Mouse (Mus musculus) neural tube, embryonic 12.5 days (tissue): Measurements from ENCODE around the gene Ltc4s. TPM values are rescaled to one million over a fixed set of nuclear protein-coding genes. Genes with fewer than 3 reads are reported as not detected.

ENCODE experiments used
- ATAC-seq: fragments of 200-750 bp; cut with Nextera tagmentation; 2 replicates; pipeline ENCODE4 v1.8.0; 2017; ENCODE audit warnings: low read depth, mild to moderate bottlenecking, moderate TSS enrichment, moderate library complexity; ENCODE audit not compliant: low FRiP score
- H3K27ac ChIP-seq: fragments of 300-500 bp; sonication (generic); 2 replicates; pipeline ENCODE4 v1.5.1; 2016
- H3K27me3 ChIP-seq: fragments of 300-500 bp; sonication (generic); replicated peaks from 2 replicates; pipeline ENCODE4 v1.6.1; 2016; ENCODE audit warnings: mild to moderate bottlenecking
- H3K36me3 ChIP-seq: fragments of 300-500 bp; sonication (generic); 2 replicates; pipeline ENCODE4 v1.6.1; 2016; ENCODE audit warnings: mild to moderate bottlenecking
- H3K4me1 ChIP-seq: fragments of 300-500 bp; sonication (generic); 2 replicates; pipeline ENCODE4 v1.6.1; 2016
- H3K4me2 ChIP-seq: fragments of 300-500 bp; sonication (generic); replicated peaks from 2 replicates; pipeline ENCODE4 v1.6.1; 2016; ENCODE audit warnings: mild to moderate bottlenecking
- H3K4me3 ChIP-seq: fragments of 300-500 bp; sonication (generic); 2 replicates; pipeline ENCODE4 v1.5.1; 2016
- H3K9ac ChIP-seq: fragments of 300-500 bp; sonication (generic); 2 replicates; pipeline ENCODE4 v1.6.1; 2016; ENCODE audit warnings: mild to moderate bottlenecking
- H3K9me3 ChIP-seq: fragments of 300-500 bp; sonication (generic); 2 replicates; pipeline ENCODE4 v1.6.1; 2016; ENCODE audit warnings: mild to moderate bottlenecking
- WGBS: fragments of 180-500 bp; shearing (Covaris S2); methylation state at CpG from one replicate; pipeline ENCODE4 v1.1.7; 2016; 5-methylcytosine and 5-hydroxymethylcytosine counted together
- polyA plus RNA-seq: library from polyadenylated mRNA; unstranded; fragments of >200 nt; fragmentation: Nextera tagmentation; extraction: Ambion mirVana; gene quantifications from 2 replicates; pipeline ENCODE4 v1.2.1, GENCODE M21; 2016

Gene Ltc4s
- polyA plus RNA-seq, 1 experiment from 2014 or later, result 0.32 TPM

DNA sequence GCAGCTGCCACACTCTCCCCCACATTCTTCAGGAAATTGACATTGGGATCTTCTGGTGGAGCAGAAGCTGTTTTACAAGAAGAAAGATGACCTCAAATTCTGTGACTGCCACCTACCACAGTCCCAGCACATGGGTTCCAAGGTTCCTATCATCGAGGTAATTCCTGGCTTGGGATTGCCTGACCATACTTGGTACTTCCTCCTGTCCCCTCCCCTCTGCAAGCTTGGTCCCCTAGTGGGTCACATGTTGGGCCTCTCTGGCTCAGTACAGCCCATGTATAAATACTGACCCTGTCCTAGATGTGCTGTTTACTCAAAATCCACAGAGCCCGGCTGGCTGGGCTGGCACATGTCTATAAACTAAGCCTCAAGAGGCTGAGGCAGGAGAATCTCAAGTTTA is 32.4 kb downstream of the Ltc4s start:
- ATAC-seq, result no peak
- Histone ChIP-seq H3K4me2 (no peak overlapping the region), H3K9me3 (no peaks in the 10 kb centered on the region), H3K4me3 (no peak overlapping the region), H3K27ac (no peak overlapping the region), H3K36me3 (peaks cover 65% of the 10 kb centered on the region), H3K9ac (no peak overlapping the region), H3K4me1 (peaks cover 8% of the 10 kb centered on the region), H3K27me3 (no peaks in the 10 kb centered on the region)
- WGBS, result 94% methylated on average over 2 of the region's 2 CpGs

- WGBS, result 93% methylated on average over 3 of the region's 3 CpGs
- Histone ChIP-seq H3K36me3 (peaks cover 71% of the 10 kb centered on the region), H3K27me3 (no peaks in the 10 kb centered on the region)
Measured at GRCm38 (mm10) chr11:50205434-50205833, 33.0 kb downstream of the Ltc4s start.

DNA sequence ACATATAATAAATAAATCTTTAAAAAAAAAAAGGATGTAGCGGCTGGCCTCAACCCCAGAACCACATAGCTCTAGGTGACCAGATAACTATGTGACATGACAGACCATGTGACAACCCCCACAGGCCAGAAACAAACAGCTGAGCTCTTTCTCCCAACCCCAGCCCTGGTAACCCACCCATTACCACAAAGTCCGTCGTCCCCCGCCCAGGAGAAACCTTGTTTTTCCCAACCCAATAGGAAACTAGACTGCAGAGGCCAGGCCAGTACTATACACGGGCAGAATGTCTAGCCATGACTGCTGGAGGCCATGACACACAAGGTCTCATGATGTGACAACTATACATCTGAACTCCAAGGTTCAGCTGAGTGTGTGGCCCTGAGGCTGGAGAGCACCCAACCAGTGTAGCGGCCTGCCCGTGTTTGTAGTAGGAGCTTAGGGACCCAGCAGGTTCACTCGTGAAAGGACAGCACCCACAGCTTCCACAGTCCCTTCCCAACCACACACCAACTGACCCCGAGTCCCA is 35.1 kb downstream of the Ltc4s start:
- 94% methylated on average over 9 of the region's 9 CpGs for WGBS
- Histone ChIP-seq H3K27ac (no peak overlapping the region), H3K4me3 (no peak overlapping the region), H3K27me3 (no peaks in the 10 kb centered on the region), H3K4me2 (no peak overlapping the region), H3K36me3 (peaks cover 89% of the 10 kb centered on the region), H3K4me1 (no peaks in the 10 kb centered on the region), H3K9ac (no peak overlapping the region), H3K9me3 (no peaks in the 10 kb centered on the region)
- no peak for ATAC-seq

More at GRCm38 (mm10) chr11:50205434-50205833, 33.0 kb downstream of the Ltc4s start:
- peaks cover 6% of the 10 kb centered on the region for H3K4me1 ChIP-seq
- no peak overlapping the region for H3K4me3 ChIP-seq
- H3K9ac ChIP-seq, result no peak overlapping the region
- no peak overlapping the region for H3K27ac ChIP-seq
- no peaks in the 10 kb centered on the region for H3K9me3 ChIP-seq
- no peak overlapping the region for H3K4me2 ChIP-seq
- ATAC-seq, result no peak

DNA sequence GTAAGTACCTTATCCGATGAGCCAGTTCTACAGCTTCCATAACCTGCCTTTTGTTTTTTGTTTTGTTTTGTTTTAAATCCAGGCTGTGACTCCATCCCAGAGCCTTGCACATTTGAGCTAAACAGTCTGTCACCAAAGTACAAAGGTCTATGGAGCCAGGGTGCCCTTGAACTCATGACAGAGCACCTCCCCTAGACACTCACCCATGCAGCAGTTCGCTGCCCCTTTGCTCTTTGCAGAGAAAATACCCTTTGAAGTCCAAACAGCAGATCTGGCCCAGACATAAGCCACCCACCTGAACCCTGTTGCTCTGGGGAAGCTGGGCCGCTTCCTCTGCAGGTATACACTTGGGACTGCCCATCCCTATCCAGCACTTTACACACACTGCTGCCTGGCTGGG is 36.8 kb downstream of the Ltc4s start:
- Histone ChIP-seq H3K27ac (no peak overlapping the region), H3K4me2 (no peak overlapping the region), H3K9me3 (no peaks in the 10 kb centered on the region), H3K27me3 (no peaks in the 10 kb centered on the region), H3K4me1 (no peaks in the 10 kb centered on the region), H3K36me3 (peaks cover 89% of the 10 kb centered on the region), H3K9ac (no peak overlapping the region), H3K4me3 (no peak overlapping the region)
- no peak for ATAC-seq
- WGBS, result 94% methylated on average over 3 of the region's 3 CpGs

DNA sequence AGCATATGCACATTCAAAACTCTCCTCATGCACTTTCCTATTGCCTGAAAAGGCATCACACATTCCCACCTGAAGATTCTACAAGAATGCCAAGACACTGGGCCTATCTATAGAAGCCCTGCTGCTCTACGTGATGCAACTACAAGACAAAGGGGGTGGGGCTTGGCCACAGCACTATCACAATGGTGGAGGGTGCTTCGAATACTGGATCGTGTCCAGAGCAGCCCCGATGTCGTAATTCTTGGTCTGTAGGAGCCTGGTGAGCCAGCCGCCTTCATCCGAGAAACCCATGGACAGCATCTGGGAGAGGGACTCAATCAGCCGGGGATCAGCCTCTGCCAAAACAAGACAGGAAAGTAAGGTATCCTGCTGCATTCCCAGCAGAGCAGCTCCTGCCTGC is 37.8 kb downstream of the Ltc4s start:
- Histone ChIP-seq H3K9ac (no peak overlapping the region), H3K9me3 (no peaks in the 10 kb centered on the region), H3K27me3 (no peaks in the 10 kb centered on the region), H3K4me1 (no peaks in the 10 kb centered on the region), H3K36me3 (peaks cover 84% of the 10 kb centered on the region), H3K4me3 (no peak overlapping the region), H3K27ac (no peak overlapping the region), H3K4me2 (no peak overlapping the region)
- WGBS, result 85% methylated on average over 8 of the region's 8 CpGs
- no peak for ATAC-seq

DNA sequence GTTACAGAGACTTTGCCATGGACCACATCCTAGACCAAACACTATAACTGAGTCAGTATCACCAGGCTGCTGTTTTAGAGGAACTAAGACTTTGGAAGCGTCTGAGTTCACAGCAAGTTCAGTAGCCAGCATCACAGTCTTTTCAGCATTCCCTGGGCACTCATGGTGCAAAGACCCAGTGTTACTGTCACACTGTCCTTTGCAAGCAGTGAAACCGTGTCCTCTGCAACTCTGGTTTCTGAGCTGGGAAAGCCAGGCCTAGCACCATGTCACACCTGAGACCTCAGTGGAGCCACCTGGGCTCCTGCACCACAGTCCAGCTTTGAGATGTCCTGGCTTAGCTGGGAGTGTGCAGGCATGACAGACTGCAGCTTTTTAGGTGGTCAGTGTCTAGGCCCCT is 39.5 kb downstream of the Ltc4s start:
- no peaks in the 10 kb centered on the region for H3K9me3 ChIP-seq
- H3K4me3 ChIP-seq, result no peak overlapping the region
- no peak for ATAC-seq
- no peak overlapping the region for H3K4me2 ChIP-seq
- H3K9ac ChIP-seq, result no peak overlapping the region
- H3K27ac ChIP-seq, result no peak overlapping the region
- peaks cover 67% of the 10 kb centered on the region for H3K36me3 ChIP-seq
- no peaks in the 10 kb centered on the region for H3K27me3 ChIP-seq
- 87% methylated on average over 2 of the region's 2 CpGs for WGBS
- H3K4me1 ChIP-seq, result no peaks in the 10 kb centered on the region

DNA sequence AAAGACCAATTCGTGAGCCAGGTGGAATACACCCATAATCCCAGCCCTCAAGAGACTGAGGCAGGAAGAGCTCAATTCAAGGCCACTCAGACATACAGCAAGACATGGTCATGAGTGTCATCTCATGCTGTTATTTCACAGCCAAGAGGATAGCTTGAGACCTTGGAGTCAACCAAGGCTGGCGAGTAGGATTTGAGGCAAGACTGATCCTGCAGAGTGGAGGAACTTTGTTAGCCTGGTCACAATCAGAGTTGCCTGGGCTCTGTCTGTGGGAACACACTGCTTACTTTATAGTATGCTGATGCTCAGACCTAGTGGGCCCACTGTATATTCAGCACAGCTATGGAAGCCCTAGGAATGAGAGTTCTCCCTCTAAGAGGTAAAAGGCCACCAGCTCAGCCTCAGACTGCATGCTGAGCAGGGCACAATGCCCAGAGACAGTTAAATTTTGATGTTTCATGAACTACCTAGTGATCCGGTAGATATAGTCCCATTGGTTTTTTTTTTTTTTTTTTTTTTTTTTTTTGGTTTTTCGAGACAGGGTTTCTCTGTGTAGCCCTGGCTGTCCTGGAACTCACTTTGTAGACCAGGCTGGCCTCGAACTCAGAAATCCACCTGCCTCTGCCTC is 40.1 kb downstream of the Ltc4s start:
- H3K9ac ChIP-seq, result no peak overlapping the region
- H3K9me3 ChIP-seq, result no peaks in the 10 kb centered on the region
- H3K4me3 ChIP-seq, result no peak overlapping the region
- WGBS, result 84% methylated on average over 4 of the region's 5 CpGs
- peaks cover 64% of the 10 kb centered on the region for H3K36me3 ChIP-seq
- H3K4me1 ChIP-seq, result no peaks in the 10 kb centered on the region
- no peak for ATAC-seq
- H3K27me3 ChIP-seq, result no peaks in the 10 kb centered on the region
- H3K4me2 ChIP-seq, result no peak overlapping the region
- no peak overlapping the region for H3K27ac ChIP-seq

GRCm38 (mm10) chr11:50197500-50197899 is 40.9 kb downstream of the Ltc4s start:
- no peaks in the 10 kb centered on the region for H3K4me1 ChIP-seq
- no peak overlapping the region for H3K27ac ChIP-seq
- H3K36me3 ChIP-seq, result peaks cover 55% of the 10 kb centered on the region
- no peaks in the 10 kb centered on the region for H3K9me3 ChIP-seq
- H3K4me2 ChIP-seq, result no peak overlapping the region
- WGBS, result 93% methylated on average over 4 of the region's 4 CpGs
- H3K27me3 ChIP-seq, result no peaks in the 10 kb centered on the region
- H3K4me3 ChIP-seq, result no peak overlapping the region
- no peak overlapping the region for H3K9ac ChIP-seq
- no peak for ATAC-seq

DNA sequence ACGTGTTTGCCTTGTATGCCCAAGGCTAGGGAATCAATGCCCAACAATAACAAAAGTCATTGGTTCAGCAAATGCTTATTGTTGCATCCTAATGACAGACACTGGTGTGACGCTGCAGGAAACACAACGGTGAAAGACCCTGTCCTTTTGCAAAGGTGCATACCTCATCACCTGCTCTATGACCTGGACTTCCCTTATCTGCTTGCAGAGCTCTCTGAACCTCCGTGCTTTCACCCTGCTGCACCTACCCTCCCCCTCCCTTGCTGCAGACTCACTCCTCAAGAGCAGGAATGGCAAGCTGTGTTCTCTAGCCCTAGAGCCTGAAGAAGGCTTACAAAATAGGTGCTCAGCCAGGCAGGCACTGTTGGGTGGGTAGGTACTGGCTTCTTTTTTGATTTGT is 43.6 kb downstream of the Ltc4s start:
- 85% methylated on average over 4 of the region's 4 CpGs for WGBS
- peaks cover 28% of the 10 kb centered on the region for H3K36me3 ChIP-seq
- ATAC-seq, result no peak

DNA sequence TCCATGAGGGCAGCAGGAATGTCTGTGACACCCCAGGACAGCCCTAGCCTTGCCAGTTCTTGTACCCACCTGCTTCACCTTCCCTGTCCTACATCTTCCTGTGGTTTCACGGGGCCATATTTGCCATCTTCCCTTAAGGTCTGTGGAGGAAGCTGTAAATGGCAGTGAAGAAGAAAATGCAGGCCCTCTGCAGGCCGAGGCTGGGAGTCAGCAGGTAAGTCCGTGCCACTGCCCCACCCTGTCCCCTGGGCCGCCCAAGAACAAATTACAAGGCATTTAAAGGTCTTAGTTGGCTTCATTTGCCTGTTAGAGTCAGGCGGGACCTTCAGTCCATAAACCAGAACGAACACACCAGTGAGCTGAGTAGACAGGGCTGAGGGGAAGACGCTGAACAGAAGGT is 44.3 kb downstream of the Ltc4s start:
- Histone ChIP-seq H3K4me3 (no peak overlapping the region), H3K9me3 (no peaks in the 10 kb centered on the region), H3K4me1 (no peaks in the 10 kb centered on the region), H3K4me2 (no peak overlapping the region), H3K36me3 (peaks cover 21% of the 10 kb centered on the region), H3K27me3 (no peaks in the 10 kb centered on the region), H3K27ac (no peak overlapping the region), H3K9ac (no peak overlapping the region)
- WGBS, result 74% methylated on average over 7 of the region's 7 CpGs
- no peak for ATAC-seq

More for the DNA sequence above, 43.6 kb downstream of the Ltc4s start:
- Histone ChIP-seq H3K4me3 (no peak overlapping the region), H3K4me1 (no peaks in the 10 kb centered on the region), H3K27ac (no peak overlapping the region), H3K9ac (no peak overlapping the region; the same call in 1 of the 2 replicates), H3K4me2 (no peak overlapping the region), H3K9me3 (no peaks in the 10 kb centered on the region), H3K27me3 (no peaks in the 10 kb centered on the region)

DNA sequence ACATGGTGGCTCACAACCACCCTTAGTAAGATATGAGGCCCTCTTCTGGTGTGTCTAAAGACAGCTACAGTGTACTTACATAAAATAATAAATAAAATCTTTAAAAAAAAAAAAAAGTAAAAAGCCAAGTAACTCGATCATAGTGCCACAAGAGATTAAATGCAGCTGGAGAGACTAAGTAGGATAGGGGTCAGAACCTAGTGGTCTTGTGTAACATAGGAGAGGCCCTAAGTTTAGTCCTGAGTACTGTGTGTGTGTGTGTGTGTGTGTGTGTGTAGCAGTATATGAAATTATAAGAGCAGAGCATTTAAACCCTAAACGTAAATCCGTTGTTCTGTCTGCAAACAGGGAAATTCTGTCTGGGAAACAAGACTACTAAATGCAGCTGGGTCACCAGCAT is 46.1 kb downstream of the Ltc4s start:
- H3K4me1 ChIP-seq, result no peaks in the 10 kb centered on the region
- H3K36me3 ChIP-seq, result peaks cover 7% of the 10 kb centered on the region
- no peak overlapping the region for H3K4me3 ChIP-seq
- no peaks in the 10 kb centered on the region for H3K9me3 ChIP-seq
- H3K4me2 ChIP-seq, result no peak overlapping the region
- no peak overlapping the region for H3K27ac ChIP-seq
- ATAC-seq, result no peak
- WGBS, result 93% methylated on average over 3 of the region's 3 CpGs
- H3K27me3 ChIP-seq, result no peaks in the 10 kb centered on the region
- no peak overlapping the region for H3K9ac ChIP-seq

DNA sequence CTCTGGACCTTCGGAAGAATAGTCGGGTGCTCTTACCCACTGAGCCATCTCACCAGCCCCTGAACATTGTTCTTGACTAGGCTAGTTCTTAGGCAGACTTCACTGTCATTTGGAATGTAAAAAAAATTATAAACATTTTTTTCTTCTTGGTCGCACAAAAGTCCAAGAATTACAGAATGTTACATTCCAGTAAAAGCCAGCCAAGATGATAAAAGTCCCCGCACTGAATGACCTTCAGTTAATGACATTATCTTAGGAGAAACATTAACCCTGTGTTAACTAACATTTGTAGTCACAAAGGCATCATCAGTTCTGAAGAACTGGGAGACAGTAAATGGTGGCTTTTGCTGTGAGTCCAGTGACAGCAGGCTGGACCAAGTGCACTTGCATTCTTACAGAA is 48.1 kb downstream of the Ltc4s start:
- Histone ChIP-seq H3K27me3 (no peaks in the 10 kb centered on the region), H3K9me3 (no peaks in the 10 kb centered on the region), H3K4me2 (no peak overlapping the region), H3K36me3 (no peaks in the 10 kb centered on the region; the same call in none of the 2 replicates), H3K27ac (no peak overlapping the region), H3K4me3 (no peak overlapping the region), H3K9ac (no peak overlapping the region), H3K4me1 (no peaks in the 10 kb centered on the region)
- 89% methylated on average over 4 of the region's 4 CpGs for WGBS
- no peak for ATAC-seq

GRCm38 (mm10) chr11:50188682-50189081 is 49.7 kb downstream of the Ltc4s start:
- H3K4me3 ChIP-seq, result no peak overlapping the region
- H3K9ac ChIP-seq, result no peak overlapping the region
- ATAC-seq, result no peak
- H3K4me1 ChIP-seq, result no peaks in the 10 kb centered on the region
- H3K27ac ChIP-seq, result no peak overlapping the region
- H3K27me3 ChIP-seq, result no peaks in the 10 kb centered on the region
- no peaks in the 10 kb centered on the region for H3K9me3 ChIP-seq
- 85% methylated on average over 7 of the region's 7 CpGs for WGBS
- no peak overlapping the region for H3K4me2 ChIP-seq
- H3K36me3 ChIP-seq, result peaks cover 4% of the 10 kb centered on the region
